Mouse (Mus musculus) lung, embryonic 14.5 days (tissue): ENCODE measurements around the gene Ryr3. TPM values are rescaled to one million over a fixed set of nuclear protein-coding genes. Genes with fewer than 3 reads are reported as not detected.

Experiments used
- ATAC-seq: fragments of 200-750 bp; cut with Nextera tagmentation; 2 replicates; pipeline ENCODE4 v1.8.0; 2017; ENCODE audit warnings: mild to moderate bottlenecking, moderate TSS enrichment, moderate library complexity; ENCODE audit not compliant: insufficient read depth
- DNase-seq: peaks from one replicate; pipeline ENCODE4 v3.0.0-alpha.2; 2015
- H3K27ac ChIP-seq: fragments of 300-500 bp; sonication (generic); 2 replicates; pipeline ENCODE4 v1.5.1; 2014; ENCODE audit warnings: low read depth, mild to moderate bottlenecking, moderate library complexity
- H3K27me3 ChIP-seq: fragments of 300-500 bp; sonication (generic); 2 replicates; pipeline ENCODE4 v1.6.1; 2014; ENCODE audit warnings: low read length, control low read depth; ENCODE audit not compliant: insufficient read depth
- H3K36me3 ChIP-seq: fragments of 300-500 bp; sonication (generic); 2 replicates; pipeline ENCODE4 v1.6.1; 2014; ENCODE audit warnings: control low read depth; ENCODE audit not compliant: insufficient read depth
- H3K4me1 ChIP-seq: fragments of 300-500 bp; sonication (generic); 2 replicates; pipeline ENCODE4 v1.6.1; 2014; ENCODE audit warnings: antibody characterized with exemption, control low read depth; ENCODE audit not compliant: insufficient read depth
- H3K4me2 ChIP-seq: fragments of 300-500 bp; sonication (generic); 2 replicates; pipeline ENCODE4 v1.6.1; 2014; ENCODE audit warnings: mild to moderate bottlenecking
- H3K4me3 ChIP-seq: fragments of 300-500 bp; sonication (generic); 2 replicates; pipeline ENCODE4 v1.5.1; 2014; ENCODE audit warnings: low read depth, low read length
- H3K9ac ChIP-seq: fragments of 300-500 bp; sonication (generic); 2 replicates; pipeline ENCODE4 v1.6.1; 2014
- H3K9me3 ChIP-seq: fragments of 300-500 bp; sonication (generic); 2 replicates; pipeline ENCODE4 v1.6.1; 2016; ENCODE audit warnings: low read depth, low read length, control low read depth
- CTCF ChIP-seq: IDR thresholded peaks from 2 replicates; pipeline ENCODE4 v1.5.1; 2016; ENCODE audit warnings: antibody characterized with exemption, low read depth
- WGBS: fragments of 180-500 bp; shearing (Covaris S2); extraction: QIAGEN DNeasy Blood & Tissue Kit; methylation state at CpG from one replicate; pipeline ENCODE4 v1.1.7; 2014; 5-methylcytosine and 5-hydroxymethylcytosine counted together
- polyA plus RNA-seq: library from polyadenylated mRNA; unstranded; fragments of >200 nt; fragmentation: Nextera tagmentation; extraction: Ambion mirVana; gene quantifications from 2 replicates; pipeline ENCODE4 v1.2.1, GENCODE M21; 2014

Gene Ryr3
- polyA plus RNA-seq, 1 experiment from 2014 or later, result 1.7 TPM

DNA sequence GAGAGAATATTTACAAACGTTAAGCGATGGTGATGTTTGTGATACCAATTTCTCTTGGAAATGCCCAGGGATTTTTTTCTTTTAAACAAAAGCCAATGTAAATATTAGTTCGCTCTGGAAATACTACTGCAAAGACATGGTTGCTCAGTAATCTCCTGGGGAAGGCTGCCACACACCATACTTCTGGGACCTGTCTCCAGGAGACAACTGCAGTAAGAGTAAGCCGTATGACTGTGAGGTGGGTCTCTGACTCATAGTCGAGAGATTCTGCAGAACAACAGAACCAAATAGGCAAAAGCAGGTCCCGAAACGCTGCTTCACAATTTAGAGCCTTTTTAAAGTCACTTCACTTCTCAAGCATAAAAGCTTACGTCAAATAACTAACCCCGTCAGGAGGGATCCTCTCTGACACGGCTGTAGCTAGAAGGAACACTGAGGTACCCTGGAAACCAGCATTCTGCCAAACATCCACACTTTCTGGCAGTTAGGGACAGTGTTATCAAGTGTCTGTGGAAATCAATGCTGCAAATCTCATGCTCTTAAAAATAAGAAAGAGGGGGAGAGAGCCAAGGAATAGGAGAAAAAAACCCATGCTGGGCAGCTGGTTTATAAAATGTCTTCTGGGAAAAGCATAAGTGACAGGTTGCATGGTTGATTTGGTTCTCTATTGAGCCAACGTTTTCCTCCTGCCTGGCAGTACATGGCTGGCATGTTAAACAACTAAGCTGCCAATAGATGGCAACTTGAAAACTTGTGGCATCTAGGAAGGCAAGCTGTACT, 207.7 kb downstream of the Ryr3 start:
- Histone ChIP-seq H3K27me3 (no peaks in the 10 kb centered on the region), H3K9me3 (no peaks in the 10 kb centered on the region), H3K9ac (no peak overlapping the region), H3K4me2 (no peak overlapping the region), H3K4me1 (no peaks in the 10 kb centered on the region), H3K4me3 (no peak overlapping the region), H3K36me3 (no peaks in the 10 kb centered on the region), H3K27ac (no peak overlapping the region)
- 55% methylated on average over 11 of the region's 11 CpGs for WGBS
- DNase-seq (no peak), ATAC-seq (no peak)
- no peak for TF ChIP-seq CTCF

DNA sequence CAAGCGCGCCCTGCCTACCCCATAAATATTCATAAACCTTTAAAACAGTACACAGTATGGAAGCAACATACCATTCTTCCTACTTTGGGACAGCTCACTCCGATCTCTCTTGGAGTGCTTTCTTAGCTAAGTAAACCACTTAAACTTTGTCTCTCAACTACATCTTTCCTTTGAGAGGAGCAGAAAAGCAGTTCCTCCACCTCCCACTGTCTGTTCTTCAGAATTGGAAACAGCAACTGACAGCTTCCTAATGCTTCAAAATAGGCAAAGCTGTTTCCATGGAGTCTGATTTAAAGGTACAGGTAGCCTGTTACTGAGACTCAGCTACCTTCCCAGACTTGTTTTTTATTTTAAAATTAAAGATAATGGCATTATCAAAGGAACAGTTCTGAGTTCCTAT, 218.4 kb downstream of the Ryr3 start:
- no peaks in the 10 kb centered on the region for H3K36me3 ChIP-seq
- H3K9ac ChIP-seq, result no peak overlapping the region
- H3K27ac ChIP-seq, result no peak overlapping the region
- H3K9me3 ChIP-seq, result no peaks in the 10 kb centered on the region
- DNase-seq, result no peak
- H3K4me3 ChIP-seq, result no peak overlapping the region
- ATAC-seq, result no peak
- 82% methylated on average over 3 of the region's 3 CpGs for WGBS
- H3K27me3 ChIP-seq, result no peaks in the 10 kb centered on the region
- H3K4me2 ChIP-seq, result no peak overlapping the region
- TF ChIP-seq CTCF, result no peak
- no peaks in the 10 kb centered on the region for H3K4me1 ChIP-seq

DNA sequence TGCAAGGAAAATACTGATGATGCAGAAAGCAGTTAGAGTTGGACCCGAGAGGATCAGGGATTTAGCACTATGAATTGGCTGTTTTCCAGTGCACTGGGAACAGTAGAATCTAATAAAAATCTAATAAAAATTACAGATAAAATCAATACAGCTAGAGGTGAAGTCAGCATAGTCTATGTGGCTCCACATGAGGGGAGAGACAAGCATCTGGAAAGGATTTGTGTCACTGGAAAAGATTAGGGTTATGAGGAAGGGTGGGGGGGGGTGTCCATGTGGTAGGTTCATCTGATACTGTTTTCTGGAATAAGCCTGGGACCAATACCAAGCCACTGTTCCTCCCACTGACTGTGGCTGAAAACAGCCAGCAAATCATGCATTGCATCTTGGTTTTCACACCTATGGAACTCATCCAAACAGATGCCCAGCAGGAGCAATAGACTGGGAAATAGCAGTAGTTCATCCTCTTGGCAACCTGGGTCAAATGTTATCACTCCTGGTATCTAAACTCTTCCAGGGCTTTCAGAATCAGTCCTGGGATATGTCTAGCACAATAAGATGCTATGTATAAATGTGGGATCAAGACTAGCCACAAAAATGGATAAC, 233.9 kb downstream of the Ryr3 start:
- no peak overlapping the region for H3K27ac ChIP-seq
- H3K27me3 ChIP-seq, result no peaks in the 10 kb centered on the region
- no peak overlapping the region for H3K9ac ChIP-seq
- DNase-seq (peak; percentile 9), ATAC-seq (no peak; the same call in 1 of the 2 replicates)
- H3K9me3 ChIP-seq, result no peaks in the 10 kb centered on the region
- H3K4me3 ChIP-seq, result no peak overlapping the region
- 31% methylated on average over 1 of the region's 1 CpGs for WGBS
- H3K36me3 ChIP-seq, result no peaks in the 10 kb centered on the region
- no peaks in the 10 kb centered on the region for H3K4me1 ChIP-seq
- H3K4me2 ChIP-seq, result no peak overlapping the region
- no peak for TF ChIP-seq CTCF

DNA sequence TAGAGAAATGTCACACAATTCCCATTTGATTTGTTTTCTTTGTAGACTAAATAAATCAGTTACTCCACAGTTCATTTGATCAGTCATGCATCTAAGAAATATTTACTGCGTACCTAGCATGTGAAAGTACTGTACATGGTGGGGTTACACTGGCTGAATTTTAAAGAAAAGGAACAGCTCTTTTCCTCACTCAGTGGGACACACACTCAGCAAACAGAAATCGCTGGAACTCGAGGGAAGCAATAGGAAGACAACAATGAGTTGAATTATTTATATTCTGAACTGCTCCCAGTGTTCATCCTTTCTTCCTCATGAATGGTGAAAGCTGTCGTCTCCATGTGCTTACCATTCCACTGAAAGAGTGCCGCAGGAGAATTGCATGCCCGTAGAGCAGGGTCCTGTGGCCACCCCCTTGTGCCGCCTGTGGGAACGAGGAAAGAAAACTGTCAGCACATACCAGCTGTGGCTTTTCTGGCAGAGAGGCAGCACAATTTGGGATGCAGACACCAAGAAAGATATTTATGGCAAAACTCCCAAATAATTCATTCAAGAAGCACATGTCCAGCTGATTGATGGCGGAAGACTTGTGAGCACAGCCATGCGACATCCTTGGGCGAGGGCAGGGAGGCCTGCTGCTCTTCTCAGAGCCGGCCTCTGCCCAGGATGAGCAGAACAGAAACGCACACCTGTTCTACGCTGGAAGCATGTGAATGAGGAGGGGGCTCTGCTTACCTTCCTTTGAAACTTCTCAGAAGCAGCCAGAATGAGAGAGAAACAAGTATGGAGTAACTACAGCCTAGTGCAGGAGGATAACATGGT, 249.9 kb downstream of the Ryr3 start:
- Histone ChIP-seq H3K4me1 (no peaks in the 10 kb centered on the region), H3K36me3 (no peaks in the 10 kb centered on the region), H3K9me3 (no peaks in the 10 kb centered on the region), H3K27me3 (no peaks in the 10 kb centered on the region), H3K9ac (no peak overlapping the region), H3K4me3 (no peak overlapping the region), H3K4me2 (no peak overlapping the region), H3K27ac (no peak overlapping the region)
- ATAC-seq, result no peak
- no peak for DNase-seq
- WGBS, result 76% methylated on average over 14 of the region's 14 CpGs
- no peak for TF ChIP-seq CTCF

DNA sequence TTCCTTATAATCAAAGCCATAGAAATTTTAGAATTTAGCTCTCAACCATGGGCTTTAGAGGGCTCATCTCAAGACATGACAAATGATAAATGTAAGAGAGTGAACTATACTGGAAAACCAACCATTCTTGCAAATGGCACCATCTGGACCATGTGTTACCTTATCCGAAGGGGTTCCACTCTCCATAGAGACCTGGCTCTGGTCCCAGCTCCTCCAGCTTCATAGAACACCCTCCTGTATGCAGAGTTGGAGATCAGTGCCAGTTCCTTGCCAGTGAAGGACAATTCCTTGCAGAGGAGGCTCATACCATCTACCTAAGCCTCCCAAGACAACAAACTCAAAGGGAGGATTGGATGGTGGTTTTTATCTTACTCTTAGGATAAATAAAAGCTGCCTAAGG, 268.0 kb downstream of the Ryr3 start:
- Histone ChIP-seq H3K4me1 (no peaks in the 10 kb centered on the region), H3K9ac (no peak overlapping the region), H3K9me3 (no peaks in the 10 kb centered on the region), H3K4me2 (no peak overlapping the region), H3K36me3 (no peaks in the 10 kb centered on the region), H3K27ac (no peak overlapping the region), H3K27me3 (no peaks in the 10 kb centered on the region), H3K4me3 (no peak overlapping the region)
- no peak for TF ChIP-seq CTCF
- 76% methylated on average over 1 of the region's 1 CpGs for WGBS
- ATAC-seq (no peak), DNase-seq (no peak)

DNA sequence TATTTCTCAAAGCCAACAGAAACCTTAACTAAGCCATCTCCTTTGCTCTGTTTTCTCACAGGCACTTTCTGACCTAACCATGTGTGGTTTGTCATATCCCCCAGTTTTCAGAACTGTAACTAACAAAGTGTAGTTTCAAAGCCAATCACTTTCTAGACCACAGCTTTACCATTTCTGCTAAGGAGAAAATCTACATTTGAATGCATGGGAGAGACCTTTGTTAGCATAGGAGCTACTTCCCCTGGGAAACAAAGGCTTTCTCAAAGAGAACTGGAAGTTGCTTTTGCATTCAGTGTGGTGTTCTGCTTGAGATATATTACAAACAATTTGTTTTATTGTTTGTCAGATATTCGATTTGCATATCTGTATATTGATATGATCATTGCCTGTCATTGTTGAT, 285.1 kb downstream of the Ryr3 start:
- H3K9ac ChIP-seq, result no peak overlapping the region
- H3K4me2 ChIP-seq, result no peak overlapping the region
- no peak overlapping the region for H3K27ac ChIP-seq
- DNase-seq (no peak), ATAC-seq (no peak)
- H3K27me3 ChIP-seq, result no peaks in the 10 kb centered on the region
- WGBS, result 57% methylated on average over 1 of the region's 1 CpGs
- no peaks in the 10 kb centered on the region for H3K36me3 ChIP-seq
- no peaks in the 10 kb centered on the region for H3K9me3 ChIP-seq
- no peaks in the 10 kb centered on the region for H3K4me1 ChIP-seq
- no peak for TF ChIP-seq CTCF
- H3K4me3 ChIP-seq, result no peak overlapping the region

DNA sequence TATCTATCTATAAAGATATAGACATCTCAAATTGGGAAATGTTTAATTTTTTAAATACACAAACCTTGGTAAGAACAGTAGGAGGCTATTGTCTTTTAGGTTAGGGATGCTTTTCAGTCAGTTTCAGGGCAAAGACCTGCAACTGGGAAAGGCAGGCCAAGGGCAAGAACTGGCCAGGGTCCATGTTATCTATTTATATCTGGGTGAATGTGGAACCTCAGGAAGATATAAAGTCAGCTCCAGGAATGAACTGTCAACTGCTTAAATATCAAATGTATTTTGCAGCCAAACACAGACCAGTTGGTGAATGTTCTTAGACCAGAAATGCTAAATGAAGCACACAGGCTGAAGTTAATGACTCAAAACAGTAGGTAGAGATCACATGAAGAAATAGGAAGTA, 303.1 kb downstream of the Ryr3 start:
- Histone ChIP-seq H3K4me3 (no peak overlapping the region), H3K27me3 (no peaks in the 10 kb centered on the region), H3K4me1 (no peaks in the 10 kb centered on the region), H3K36me3 (no peaks in the 10 kb centered on the region), H3K27ac (no peak overlapping the region), H3K4me2 (no peak overlapping the region), H3K9ac (no peak overlapping the region), H3K9me3 (no peaks in the 10 kb centered on the region)
- TF ChIP-seq CTCF, result no peak
- DNase-seq (no peak), ATAC-seq (no peak)
